Mouse (Mus musculus) limb, embryonic 12.5 days (tissue): ENCODE measurements around the gene Bcl2. TPM values are rescaled to one million over a fixed set of nuclear protein-coding genes. Genes with fewer than 3 reads are reported as not detected.

Experiments used
- ATAC-seq: fragments of 200-750 bp; cut with Nextera tagmentation; 2 replicates; pipeline ENCODE4 v1.8.0; 2017; ENCODE audit warnings: low read depth, moderate TSS enrichment; ENCODE audit not compliant: insufficient number of reproducible peaks, insufficient read depth, low FRiP score, low TSS enrichment
- H3K27ac ChIP-seq: fragments of 300-500 bp; sonication (generic); 2 replicates; pipeline ENCODE4 v1.5.1; 2016; ENCODE audit warnings: mild to moderate bottlenecking, moderate library complexity
- H3K27me3 ChIP-seq: fragments of 300-500 bp; sonication (generic); 2 replicates; pipeline ENCODE4 v1.6.1; 2016; ENCODE audit warnings: mild to moderate bottlenecking, moderate library complexity
- H3K36me3 ChIP-seq: fragments of 300-500 bp; sonication (generic); 2 replicates; pipeline ENCODE4 v1.6.1; 2016; ENCODE audit warnings: mild to moderate bottlenecking, moderate library complexity
- H3K4me1 ChIP-seq: fragments of 300-500 bp; sonication (generic); replicated peaks from 2 replicates; pipeline ENCODE4 v1.6.1; 2016
- H3K4me2 ChIP-seq: fragments of 300-500 bp; sonication (generic); 2 replicates; pipeline ENCODE4 v1.6.1; 2016; ENCODE audit warnings: mild to moderate bottlenecking, moderate library complexity
- H3K4me3 ChIP-seq: fragments of 300-500 bp; sonication (generic); replicated peaks from 2 replicates; pipeline ENCODE4 v1.5.1; 2016; ENCODE audit warnings: mild to moderate bottlenecking
- H3K9ac ChIP-seq: fragments of 300-500 bp; sonication (generic); replicated peaks from 2 replicates; pipeline ENCODE4 v1.6.1; 2016; ENCODE audit warnings: mild to moderate bottlenecking, moderate library complexity
- H3K9me3 ChIP-seq: fragments of 300-500 bp; sonication (generic); 2 replicates; pipeline ENCODE4 v1.6.1; 2016; ENCODE audit warnings: mild to moderate bottlenecking, moderate library complexity
- WGBS: fragments of 180-500 bp; shearing (Covaris S2); methylation state at CpG from one replicate; pipeline ENCODE4 v1.1.7; 2016; 5-methylcytosine and 5-hydroxymethylcytosine counted together
- polyA plus RNA-seq: library from polyadenylated mRNA; unstranded; fragments of >200 nt; fragmentation: Nextera tagmentation; extraction: Ambion mirVana; gene quantifications from 2 replicates; pipeline ENCODE4 v1.2.1, GENCODE M21; 2016

Gene Bcl2
- polyA plus RNA-seq, 1 experiment from 2014 or later, result 27.5 TPM

DNA sequence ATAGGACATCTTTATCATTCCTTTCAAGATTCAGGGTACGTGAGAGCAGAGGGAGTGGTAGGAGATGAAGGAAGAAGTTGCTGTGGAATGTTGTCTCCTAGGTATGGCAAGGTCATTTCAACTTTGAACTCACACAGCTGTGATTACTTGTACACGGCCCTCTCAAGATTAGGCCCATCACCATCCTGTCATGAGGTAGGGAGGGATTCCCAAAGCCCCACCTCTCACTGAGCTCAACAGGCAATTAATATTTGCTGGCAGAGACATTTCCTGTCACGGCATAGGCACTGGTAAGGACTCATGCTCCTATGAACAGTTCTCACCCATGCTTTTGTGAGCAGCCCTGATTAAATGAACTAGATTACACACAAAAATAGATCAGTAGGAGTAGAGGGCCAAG lies 80.9 kb downstream of the Bcl2 start:
- Histone ChIP-seq H3K4me3 (no peak overlapping the region), H3K36me3 (no peaks in the 10 kb centered on the region), H3K27me3 (no peaks in the 10 kb centered on the region), H3K27ac (no peak overlapping the region), H3K9me3 (no peaks in the 10 kb centered on the region), H3K4me2 (no peak overlapping the region), H3K9ac (no peak overlapping the region), H3K4me1 (peaks cover 24% of the 10 kb centered on the region)
- WGBS, result 62% methylated on average over 3 of the region's 3 CpGs
- ATAC-seq, result no peak

DNA sequence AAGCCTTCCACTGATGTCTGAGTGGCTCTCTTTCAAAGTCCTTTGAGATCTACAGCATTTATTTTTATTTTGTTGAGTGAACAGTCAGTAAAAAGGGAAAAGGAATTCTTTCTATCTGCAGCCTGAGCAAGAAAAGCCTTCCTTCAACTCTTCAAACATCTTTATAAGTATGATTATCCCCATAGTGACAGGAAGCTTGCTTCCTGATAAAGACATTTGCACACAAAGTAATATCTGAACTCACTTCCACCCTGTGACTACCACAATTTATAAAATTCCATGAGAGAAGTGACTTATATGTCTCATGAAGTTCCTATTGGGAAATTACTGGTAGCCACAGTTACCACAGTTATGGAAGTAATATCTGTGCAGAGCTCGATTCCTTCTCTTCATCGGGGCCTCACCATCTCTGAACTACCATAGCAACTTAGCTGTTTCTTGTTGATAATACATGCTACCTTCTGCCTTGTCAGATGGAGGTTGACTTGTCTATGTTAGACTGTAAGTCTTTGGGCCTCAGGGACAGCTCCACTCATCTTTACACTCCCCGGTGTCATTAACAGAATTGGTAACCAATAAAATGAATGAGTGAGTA lies 82.1 kb downstream of the Bcl2 start:
- H3K36me3 ChIP-seq, result no peaks in the 10 kb centered on the region
- WGBS, result 91% methylated on average over 3 of the region's 3 CpGs
- H3K9me3 ChIP-seq, result no peaks in the 10 kb centered on the region
- H3K4me2 ChIP-seq, result no peak overlapping the region
- no peak overlapping the region for H3K4me3 ChIP-seq
- H3K9ac ChIP-seq, result no peak overlapping the region
- H3K27me3 ChIP-seq, result no peaks in the 10 kb centered on the region
- no peak overlapping the region for H3K27ac ChIP-seq
- ATAC-seq, result no peak
- H3K4me1 ChIP-seq, result peaks cover 29% of the 10 kb centered on the region

DNA sequence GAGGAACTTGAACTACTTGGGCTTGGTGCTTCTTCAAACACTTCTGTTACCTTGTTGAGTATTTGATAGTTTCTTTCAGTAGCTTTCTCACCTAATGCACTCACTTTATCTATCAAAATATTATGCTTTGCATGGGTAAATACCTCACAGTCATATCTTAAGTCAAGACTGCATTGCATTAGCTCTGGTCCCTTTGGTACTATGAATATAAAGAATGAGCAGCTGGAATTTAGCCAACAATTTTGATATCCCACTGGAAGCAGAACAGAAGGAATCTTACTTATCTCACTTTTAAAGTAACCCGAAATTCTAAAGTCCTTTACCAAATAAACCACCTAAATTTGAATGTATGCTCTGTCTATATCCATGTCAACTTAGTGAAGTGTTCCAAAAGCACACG lies 83.1 kb downstream of the Bcl2 start:
- Histone ChIP-seq H3K27me3 (no peaks in the 10 kb centered on the region), H3K4me3 (no peak overlapping the region), H3K4me2 (no peak overlapping the region), H3K4me1 (peaks cover 30% of the 10 kb centered on the region), H3K9me3 (no peaks in the 10 kb centered on the region), H3K9ac (no peak overlapping the region), H3K27ac (0 out of 2 replicates have a peak overlapping the region, but pooled peaks have one; percentile 41), H3K36me3 (no peaks in the 10 kb centered on the region)
- WGBS, result 70% methylated on average over 2 of the region's 2 CpGs
- ATAC-seq, result no peak

DNA sequence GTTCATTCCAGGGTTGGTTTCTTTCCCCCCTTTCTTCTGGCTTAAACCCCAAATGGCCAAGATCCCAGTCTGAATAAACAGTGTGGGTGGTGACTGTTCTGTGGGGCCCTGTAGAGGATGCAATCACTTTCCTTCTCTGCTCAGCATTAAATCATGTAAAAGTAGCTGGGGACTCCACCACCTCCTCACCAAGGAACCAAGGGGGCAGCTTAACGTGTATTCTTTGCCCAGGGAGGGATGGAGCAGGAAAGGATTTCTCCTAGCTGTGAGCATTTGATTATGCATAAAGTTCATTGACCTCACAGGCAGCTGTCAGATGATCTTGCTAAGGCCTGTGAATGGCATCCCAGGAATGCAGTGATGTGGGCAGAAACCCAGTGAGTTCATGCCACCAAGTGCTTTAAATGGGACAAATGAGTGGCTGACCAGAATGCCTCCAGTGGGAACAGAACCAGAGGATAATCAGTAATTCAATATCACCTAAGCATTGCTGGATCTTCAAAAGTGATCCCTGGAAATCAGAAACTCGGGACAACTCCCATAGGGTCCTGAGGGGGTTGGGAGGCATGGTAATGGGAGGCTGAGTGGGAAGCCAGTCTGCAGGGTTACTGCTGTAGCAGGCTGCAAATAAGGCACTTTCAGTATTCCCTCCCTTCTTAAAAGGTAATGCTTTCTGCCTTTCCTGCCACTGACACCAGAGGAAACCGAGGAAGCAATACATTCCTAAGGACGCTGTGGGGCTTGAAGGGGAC lies 84.0 kb downstream of the Bcl2 start:
- 0 out of 2 replicates have a peak overlapping the region, but pooled peaks have one; percentile 41 for H3K27ac ChIP-seq

DNA sequence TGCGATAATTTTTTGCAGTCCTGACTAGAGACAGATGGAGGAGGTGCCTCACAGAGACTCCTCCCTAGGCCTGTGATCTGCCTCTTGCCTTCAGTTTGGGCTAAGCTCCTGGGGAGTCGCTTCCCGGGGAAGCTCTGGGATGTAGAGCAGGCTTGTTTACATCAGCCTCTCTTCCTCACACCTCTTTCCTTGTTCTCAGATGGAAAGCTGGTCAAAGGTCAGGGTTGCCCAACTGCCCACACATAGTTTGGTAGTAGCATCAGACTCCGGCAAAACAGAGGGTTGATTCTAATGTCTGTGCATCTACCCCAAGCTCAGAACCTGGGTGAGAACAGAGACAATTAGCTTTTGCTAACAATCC lies 84.6 kb downstream of the Bcl2 start:
- no peaks in the 10 kb centered on the region for H3K9me3 ChIP-seq
- no peaks in the 10 kb centered on the region for H3K36me3 ChIP-seq
- no peaks in the 10 kb centered on the region for H3K27me3 ChIP-seq
- peaks cover 30% of the 10 kb centered on the region for H3K4me1 ChIP-seq
- 10% methylated on average over 4 of the region's 4 CpGs for WGBS
- ATAC-seq, result no peak
- H3K4me2 ChIP-seq, result no peak overlapping the region
- no peak overlapping the region for H3K9ac ChIP-seq
- no peak overlapping the region for H3K4me3 ChIP-seq
- 0 out of 2 replicates have a peak overlapping the region, but pooled peaks have one; percentile 35 for H3K27ac ChIP-seq

More for the DNA sequence above, 84.0 kb downstream of the Bcl2 start:
- Histone ChIP-seq H3K9ac (no peak overlapping the region), H3K4me1 (peaks cover 30% of the 10 kb centered on the region), H3K4me3 (no peak overlapping the region), H3K36me3 (no peaks in the 10 kb centered on the region), H3K9me3 (no peaks in the 10 kb centered on the region), H3K4me2 (0 out of 2 replicates have a peak overlapping the region, but pooled peaks have one; percentile 4), H3K27me3 (no peaks in the 10 kb centered on the region)
- 16% methylated on average over 4 of the region's 4 CpGs for WGBS
- ATAC-seq, result peak; percentile 72; the same call in 1 of the 2 replicates

DNA sequence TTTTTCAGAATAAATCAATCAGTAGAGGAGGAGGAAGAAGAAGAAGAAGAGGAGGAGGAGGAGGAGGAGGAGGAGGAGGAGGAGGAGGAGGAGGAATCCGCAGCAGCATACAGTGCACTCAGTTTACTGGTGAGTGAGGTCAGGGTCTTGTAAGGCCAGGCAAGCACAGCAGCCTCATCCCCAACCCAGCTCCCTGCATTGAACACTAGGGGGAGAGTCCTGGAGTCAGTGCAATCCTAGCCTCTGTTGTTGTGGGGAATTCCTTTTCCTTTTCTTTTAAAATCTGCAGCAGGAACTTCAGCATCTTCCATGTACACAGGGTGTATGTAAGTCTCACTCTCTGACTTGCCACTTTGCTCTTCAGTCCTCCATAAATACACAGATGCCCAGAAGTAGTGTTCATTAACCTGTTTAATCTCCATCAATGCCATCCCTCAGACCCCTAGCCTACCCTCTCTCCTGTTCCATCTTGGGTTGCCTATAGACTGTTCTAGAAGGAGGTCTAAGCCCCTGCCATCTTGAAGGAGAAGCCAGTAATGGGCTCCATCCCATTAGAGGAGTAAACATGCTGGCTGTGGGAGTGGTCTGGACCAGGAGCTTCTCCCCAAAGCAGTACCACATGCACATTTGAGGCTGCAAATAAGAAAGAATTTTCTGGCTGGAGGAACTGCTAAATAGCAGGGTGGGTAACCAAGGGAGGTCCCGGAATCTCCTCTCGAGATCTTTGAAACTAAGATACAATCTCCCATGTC lies 85.2 kb downstream of the Bcl2 start:
- 34% methylated on average over 3 of the region's 3 CpGs for WGBS
- Histone ChIP-seq H3K9ac (no peak overlapping the region), H3K27me3 (no peaks in the 10 kb centered on the region), H3K27ac (no peak overlapping the region), H3K4me3 (no peak overlapping the region), H3K4me1 (peaks cover 30% of the 10 kb centered on the region), H3K4me2 (no peak overlapping the region), H3K9me3 (no peaks in the 10 kb centered on the region), H3K36me3 (no peaks in the 10 kb centered on the region)
- peak; percentile 50; the same call in 1 of the 2 replicates for ATAC-seq

DNA sequence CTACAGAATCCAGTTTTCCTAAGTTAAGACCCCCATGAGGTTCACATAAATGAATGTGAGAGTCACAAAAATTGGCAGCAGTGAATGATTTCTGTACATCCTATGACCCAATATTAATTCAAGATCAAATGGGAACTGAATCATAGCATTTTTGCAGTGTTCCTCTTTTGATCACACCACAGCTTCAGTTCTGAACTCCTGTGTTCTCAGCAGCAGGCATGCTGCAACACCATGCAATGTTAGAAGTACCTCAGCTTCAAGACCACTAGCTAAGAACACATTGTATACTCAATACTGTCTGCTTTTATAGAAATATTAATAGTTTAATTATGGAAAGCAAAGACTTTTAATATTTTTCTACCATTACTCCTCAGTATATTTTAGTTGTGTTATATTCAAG lies 85.8 kb downstream of the Bcl2 start:
- Histone ChIP-seq H3K36me3 (no peaks in the 10 kb centered on the region), H3K9me3 (no peaks in the 10 kb centered on the region), H3K4me1 (peaks cover 30% of the 10 kb centered on the region), H3K4me2 (no peak overlapping the region), H3K4me3 (no peak overlapping the region), H3K27ac (no peak overlapping the region), H3K9ac (no peak overlapping the region), H3K27me3 (no peaks in the 10 kb centered on the region)
- ATAC-seq, result no peak

DNA sequence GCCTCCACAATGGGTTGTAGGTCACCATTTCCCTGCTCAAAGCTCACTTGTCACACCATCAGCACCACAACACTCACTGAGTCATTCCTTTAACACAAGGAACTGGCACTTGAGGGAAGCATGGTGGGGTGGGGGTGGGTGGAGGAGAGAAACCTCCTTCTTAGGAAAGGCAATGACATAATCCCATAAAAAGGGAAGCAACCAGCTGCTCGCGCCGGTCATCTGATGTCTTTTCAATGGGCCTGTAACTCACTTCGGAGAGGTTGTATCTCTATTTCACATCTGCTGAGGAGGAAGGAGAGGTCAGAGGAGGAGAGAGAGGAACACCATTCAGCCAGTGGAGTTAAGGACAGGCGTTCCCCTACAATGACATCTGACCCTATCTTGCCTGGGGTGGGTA lies 86.8 kb downstream of the Bcl2 start:
- ATAC-seq, result no peak
- H3K27ac ChIP-seq, result no peak overlapping the region
- no peak overlapping the region for H3K9ac ChIP-seq
- no peak overlapping the region for H3K4me2 ChIP-seq
- no peaks in the 10 kb centered on the region for H3K36me3 ChIP-seq
- no peaks in the 10 kb centered on the region for H3K27me3 ChIP-seq
- WGBS, result 75% methylated on average over 5 of the region's 5 CpGs
- H3K9me3 ChIP-seq, result no peaks in the 10 kb centered on the region
- peaks cover 30% of the 10 kb centered on the region for H3K4me1 ChIP-seq
- H3K4me3 ChIP-seq, result no peak overlapping the region

DNA sequence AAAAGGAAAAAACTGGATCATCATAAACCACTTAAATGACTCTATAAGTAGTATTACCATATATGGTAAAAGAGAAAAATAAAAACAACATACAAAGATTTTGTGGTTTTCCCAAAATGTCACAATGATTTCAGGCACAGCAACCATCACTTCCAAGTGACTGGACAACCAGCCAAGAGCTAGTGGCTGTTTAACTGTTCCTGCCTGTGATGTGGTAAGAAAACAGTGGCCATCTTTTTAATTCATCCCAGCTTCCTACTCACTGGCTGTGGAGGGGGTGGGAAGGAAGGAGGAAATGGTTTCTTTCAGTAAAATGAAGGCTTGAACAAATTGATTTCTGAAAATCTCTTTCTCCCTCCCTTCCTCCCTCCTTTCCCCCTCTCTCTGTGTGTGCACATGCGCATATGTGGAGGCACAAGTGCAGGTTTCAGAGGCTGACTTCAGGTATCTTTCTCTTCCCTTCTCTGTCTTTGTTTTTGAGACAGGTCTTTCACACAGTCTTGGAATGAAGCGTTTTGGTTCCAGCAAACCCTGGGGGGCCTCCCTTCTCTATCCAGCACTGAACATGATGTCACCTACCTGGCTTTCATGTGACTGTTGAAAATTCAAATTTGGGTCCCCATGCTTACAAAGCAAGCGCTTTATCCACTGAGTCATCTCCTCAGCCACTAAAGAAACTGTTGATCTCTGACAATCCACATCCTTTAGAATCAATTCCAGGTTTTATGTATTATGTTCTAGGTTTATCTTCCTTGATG lies 93.7 kb downstream of the Bcl2 start:
- Histone ChIP-seq H3K27ac (no peak overlapping the region), H3K4me3 (no peak overlapping the region), H3K9me3 (no peaks in the 10 kb centered on the region), H3K36me3 (no peaks in the 10 kb centered on the region; the same call in 1 of the 2 replicates), H3K4me1 (peaks cover 13% of the 10 kb centered on the region), H3K27me3 (no peaks in the 10 kb centered on the region), H3K9ac (no peak overlapping the region), H3K4me2 (no peak overlapping the region)
- WGBS, result 81% methylated on average over 3 of the region's 3 CpGs
- no peak for ATAC-seq

DNA sequence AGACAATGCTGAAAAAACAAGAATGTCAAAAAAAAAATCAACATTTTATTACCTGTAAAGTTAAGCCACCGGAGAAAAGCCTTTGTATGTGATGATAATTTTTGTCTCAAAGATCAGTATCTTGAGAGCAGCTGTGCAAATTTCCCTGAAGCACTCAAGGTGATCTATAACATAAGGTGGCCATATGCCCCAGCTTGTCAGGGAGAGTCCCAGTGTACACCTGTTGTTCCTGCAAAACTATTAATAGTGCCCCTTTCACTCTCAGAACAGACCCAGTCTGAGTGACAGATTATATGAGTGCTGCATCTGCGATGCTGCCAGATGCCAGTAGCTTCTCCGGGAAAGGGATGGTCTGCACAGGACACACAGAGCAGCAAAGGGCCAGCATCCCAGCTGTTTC lies 95.3 kb downstream of the Bcl2 start:
- H3K4me2 ChIP-seq, result no peak overlapping the region
- no peak overlapping the region for H3K9ac ChIP-seq
- ATAC-seq, result 0 out of 2 replicates have a peak, but pooled peaks have one; percentile 31
- H3K27ac ChIP-seq, result no peak overlapping the region
- H3K4me1 ChIP-seq, result peaks cover 13% of the 10 kb centered on the region
- H3K9me3 ChIP-seq, result no peaks in the 10 kb centered on the region
- 53% methylated on average over 3 of the region's 3 CpGs for WGBS
- H3K4me3 ChIP-seq, result no peak overlapping the region
- no peaks in the 10 kb centered on the region for H3K27me3 ChIP-seq
- no peaks in the 10 kb centered on the region; the same call in 1 of the 2 replicates for H3K36me3 ChIP-seq

DNA sequence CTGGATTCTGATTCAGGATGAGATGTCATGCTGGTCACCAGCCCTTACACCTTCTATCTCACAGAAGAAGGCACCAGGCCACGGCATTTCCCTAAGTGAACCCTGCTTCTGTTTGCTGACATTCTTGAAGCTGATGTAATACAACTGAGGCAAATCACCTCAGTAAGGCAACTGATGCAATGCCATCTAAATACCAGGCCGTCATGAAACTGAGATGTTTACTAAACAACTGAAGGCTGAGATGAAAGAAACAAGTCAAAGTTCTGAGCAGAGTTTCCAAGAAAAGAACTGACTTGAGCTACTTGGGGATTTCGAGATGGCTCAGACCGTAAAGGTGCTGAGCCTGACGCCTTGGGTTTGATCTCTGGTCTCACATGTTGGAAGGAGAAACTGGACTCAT lies 97.1 kb downstream of the Bcl2 start:
- Histone ChIP-seq H3K9ac (no peak overlapping the region), H3K36me3 (no peaks in the 10 kb centered on the region; the same call in 1 of the 2 replicates), H3K27me3 (no peaks in the 10 kb centered on the region), H3K4me1 (peaks cover 22% of the 10 kb centered on the region), H3K27ac (no peak overlapping the region), H3K4me3 (no peak overlapping the region), H3K9me3 (no peaks in the 10 kb centered on the region), H3K4me2 (no peak overlapping the region)
- WGBS, result 77% methylated on average over 5 of the region's 5 CpGs
- ATAC-seq, result no peak
